Mouse (Mus musculus): Measurements from ENCODE around the gene Vsx1. TPM values are rescaled to one million over a fixed set of nuclear protein-coding genes. Genes with fewer than 3 reads are reported as not detected.
A peak's percentile ranks its signal among the peaks of the same experiment; 100 is the strongest.

Vsx1 gene
- not detected in 2 replicates for polyA plus RNA-seq (2012; rRNA removed)

GRCm38 (mm10) chr2:150689223-150689800 is at the start of gene Vsx1:
Gene Vsx1 (minus strand): TSS chr2:150689360.
- no peak for DNase-seq (ENCODE audit: low spot score)

GRCm38 (mm10) chr2:150737881-150738280 is 48.7 kb upstream of the Vsx1 start:
- no peak for DNase-seq (ENCODE audit: low spot score)

GRCm38 (mm10) chr2:150735756-150736576 is 46.8 kb upstream of the Vsx1 start:
- no peak for DNase-seq (ENCODE audit: low spot score)

GRCm38 (mm10) chr2:150712167-150712674 is 23.1 kb upstream of the Vsx1 start:
- no peak for DNase-seq (ENCODE audit: low spot score)

- no peak for DNase-seq (ENCODE audit: low spot score)
Observed at GRCm38 (mm10) chr2:150691481-150692170, 2.5 kb upstream of the Vsx1 start.

- no peak for DNase-seq (ENCODE audit: low spot score)
Observed at GRCm38 (mm10) chr2:150690216-150690615, 1.1 kb upstream of the Vsx1 start.

- peak; percentile 28 for DNase-seq (ENCODE audit: low spot score)
Observed at GRCm38 (mm10) chr2:150688541-150689186, 496 bp downstream of the Vsx1 start.

- DNase-seq (ENCODE audit: low spot score) = no peak
Observed at GRCm38 (mm10) chr2:150687871-150688540, 1.2 kb downstream of the Vsx1 start.

- no peak for DNase-seq (ENCODE audit: low spot score)
Observed at GRCm38 (mm10) chr2:150685389-150685788, 3.8 kb downstream of the Vsx1 start.

GRCm38 (mm10) chr2:150684451-150684850 is 4.7 kb downstream of the Vsx1 start:
- no peak for DNase-seq (ENCODE audit: low spot score)

GRCm38 (mm10) chr2:150681581-150681980 is 7.6 kb downstream of the Vsx1 start:
- no peak for DNase-seq (ENCODE audit: low spot score)

- peak; percentile 73 for DNase-seq (ENCODE audit: low spot score)
Observed at GRCm38 (mm10) chr2:150678392-150678791, 10.8 kb downstream of the Vsx1 start.

GRCm38 (mm10) chr2:150675525-150675924 is 13.6 kb downstream of the Vsx1 start:
- no peak for DNase-seq (ENCODE audit: low spot score)

- DNase-seq (ENCODE audit: low spot score) = no peak
Observed at GRCm38 (mm10) chr2:150674900-150675299, 14.3 kb downstream of the Vsx1 start.

- no peak for DNase-seq (ENCODE audit: low spot score)
Observed at GRCm38 (mm10) chr2:150673929-150674328, 15.2 kb downstream of the Vsx1 start.

- no peak for DNase-seq (ENCODE audit: low spot score)
Observed at GRCm38 (mm10) chr2:150671609-150672290, 17.4 kb downstream of the Vsx1 start.

- no peak for DNase-seq (ENCODE audit: low spot score)
Observed at GRCm38 (mm10) chr2:150670926-150671325, 18.2 kb downstream of the Vsx1 start.

GRCm38 (mm10) chr2:150669454-150670045 is 19.6 kb downstream of the Vsx1 start:
- DNase-seq (ENCODE audit: low spot score) = no peak

GRCm38 (mm10) chr2:150668956-150669355 is 20.2 kb downstream of the Vsx1 start:
- DNase-seq (ENCODE audit: low spot score) = no peak
